Mouse (Mus musculus) bone marrow macrophage, adult 2 months (primary cell): ENCODE measurements around the gene Mob3b.

Source experiments
- CTCF ChIP-seq: IDR thresholded peaks from 2 replicates; pipeline ENCODE4 v1.5.1; 2012; ENCODE audit warnings: low read depth, mild to moderate bottlenecking, low read length, moderate library complexity
- POLR2A ChIP-seq: IDR thresholded peaks from 2 replicates; pipeline ENCODE4 v1.6.1; 2012; ENCODE audit warnings: mild to moderate bottlenecking, low read depth, low read length, borderline replicate concordance

DNA sequence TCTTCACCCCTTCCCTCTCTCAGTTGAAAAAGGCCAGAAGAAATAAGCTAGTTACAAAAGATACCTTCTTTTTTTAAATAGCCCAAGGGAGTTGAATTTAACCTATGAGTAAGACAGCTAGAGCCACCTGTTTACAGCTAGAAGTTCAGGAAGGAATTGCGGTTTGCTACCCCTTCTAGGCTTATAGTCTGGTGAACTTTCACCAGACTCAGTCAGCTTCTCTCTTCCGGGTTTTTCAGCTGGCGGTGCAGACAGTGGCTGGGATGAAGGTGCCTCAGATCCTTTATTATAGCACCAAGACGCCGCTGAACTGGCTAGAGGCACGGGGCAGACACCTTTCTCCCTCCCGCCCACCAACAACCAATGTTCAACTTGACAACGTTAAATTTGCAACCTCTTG lies 152.8 kb downstream of the Mob3b start:
- TF ChIP-seq POLR2A (no peak), CTCF (no peak)
